Mouse (Mus musculus): ENCODE results near the gene Aldh3b1.

DNA sequence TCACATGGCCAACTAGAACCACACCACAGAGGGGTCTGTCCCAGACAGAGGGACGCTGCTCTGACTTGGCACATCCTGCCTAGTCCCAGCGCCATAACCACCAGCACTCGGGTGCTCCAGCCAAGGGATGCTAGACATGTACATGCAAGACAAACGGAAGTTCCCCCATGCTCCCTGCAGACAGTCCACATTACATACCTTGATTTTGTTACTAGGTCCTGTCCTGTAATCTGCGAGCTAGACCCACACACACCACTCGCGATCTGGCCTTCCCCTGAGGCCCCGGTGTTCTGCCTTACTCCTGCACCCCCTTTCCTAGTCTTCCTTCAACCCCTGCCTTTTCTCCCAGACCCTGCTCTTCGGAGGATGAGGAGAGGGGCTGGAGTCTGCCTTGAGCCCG lies 23.3 kb downstream of the Aldh3b1 start:
- TF ChIP-seq CTCF (IDR thresholded peaks at IDR 0.05; ENCODE audit: low read depth) (no peak), EP300 (optimal IDR thresholded peaks at IDR 0.05) (no peak)
